Mouse (Mus musculus): Measurements from ENCODE around the gene Dpy30. TPM values are rescaled to one million over a fixed set of nuclear protein-coding genes. Genes with fewer than 3 reads are reported as not detected.

Dpy30 gene
- total RNA-seq, 2 experiments from 2014 or later: 62.3 to 68.4 TPM

- DNase-seq: peak; percentile 89 to 90
- intact Hi-C loops (cut with DNase I): loop anchor here (5.0 kb wide), 1 partner anchor 273 kb away; no protein-coding TSS in a partner anchor
Measured at GRCm38 (mm10) chr17:74295026-74295970, 28.4 kb downstream of the Dpy30 start, which contains the start of gene Memo1. Memo1 (minus strand) TSS chr17:74295521.

GRCm38 (mm10) chr17:74294426-74295025 lies 29.2 kb downstream of the Dpy30 start:
- intact Hi-C loops (cut with DNase I): loop anchor here (5.0 kb wide), 2 partner anchors 47 to 272 kb away; no protein-coding TSS in a partner anchor
- peak; percentile 84 to 90 for DNase-seq

- peak in 1 of 2 experiments; percentile 53 for DNase-seq
- intact Hi-C loops (cut with DNase I): loop anchor here (2.0 to 5.0 kb wide), 2 partner anchors 47 to 99 kb away; no protein-coding TSS in a partner anchor
Measured at GRCm38 (mm10) chr17:74293687-74294425, 29.9 kb downstream of the Dpy30 start.

DNA sequence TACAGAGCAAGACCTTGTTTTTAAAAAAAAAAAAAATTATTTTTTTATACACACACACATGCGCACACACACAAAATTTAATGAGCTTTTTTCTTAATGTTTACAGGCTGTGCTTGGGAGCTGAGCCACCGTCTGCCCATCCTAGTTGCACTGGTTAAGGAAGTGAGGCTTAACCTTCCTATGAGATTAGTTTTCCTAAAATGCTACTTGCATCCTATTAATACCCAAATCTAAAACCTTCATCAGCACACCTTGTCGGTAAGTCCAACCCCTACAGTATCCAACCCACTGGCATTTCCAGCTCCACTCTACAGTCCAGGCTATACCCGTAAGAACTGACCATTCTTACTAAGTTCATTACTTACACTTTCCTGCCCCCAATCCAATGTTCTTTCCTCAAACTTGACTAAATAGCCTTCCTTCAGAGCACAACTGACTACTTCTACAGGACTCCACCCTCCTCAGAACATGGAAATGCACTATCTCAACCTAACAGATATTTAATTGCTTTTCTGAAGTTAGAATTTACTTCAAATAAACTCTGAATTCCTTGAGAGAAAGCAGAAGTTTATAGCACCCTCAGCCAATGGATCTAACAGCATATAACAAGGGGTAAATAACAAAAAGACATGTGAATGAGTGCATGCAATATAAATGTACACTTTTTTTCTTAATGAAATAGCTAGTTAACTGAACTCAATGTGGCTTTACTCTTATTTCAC lies 31.9 kb downstream of the Dpy30 start:
- DNase-seq: no peak
- intact Hi-C loops (cut with DNase I): loop anchor here (2.0 to 5.0 kb wide), 2 partner anchors 44 to 97 kb away; no protein-coding TSS in a partner anchor

DNA sequence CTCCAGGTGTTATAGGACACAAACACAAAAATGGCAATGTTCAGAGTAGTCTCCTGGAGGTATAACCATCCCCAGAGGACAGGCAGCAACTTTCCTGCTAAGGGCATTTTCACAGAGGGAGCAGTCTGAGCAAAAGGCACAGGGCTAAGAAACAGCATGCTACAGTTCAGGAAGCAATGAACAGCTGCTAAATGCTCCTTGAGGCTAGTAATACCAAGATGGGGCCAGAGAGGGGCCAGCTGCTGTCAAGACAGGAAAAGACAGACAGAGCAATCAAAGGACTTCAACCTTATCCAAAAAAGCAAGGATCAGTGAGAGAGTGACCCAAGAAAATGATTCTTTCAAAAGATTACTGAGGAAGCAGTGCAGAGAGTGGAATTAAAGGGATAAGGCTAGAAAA lies 32.9 kb downstream of the Dpy30 start:
- peak in 1 of 2 experiments; percentile 15 for DNase-seq
- intact Hi-C loops (cut with DNase I): loop anchor here (5.0 kb wide), 1 partner anchor 44 kb away; no protein-coding TSS in a partner anchor

GRCm38 (mm10) chr17:74290198-74290597 lies 33.5 kb downstream of the Dpy30 start:
- intact Hi-C loops (cut with DNase I): loop anchor here (5.0 kb wide), 1 partner anchor 43 kb away; no protein-coding TSS in a partner anchor
- no peak for DNase-seq

DNA sequence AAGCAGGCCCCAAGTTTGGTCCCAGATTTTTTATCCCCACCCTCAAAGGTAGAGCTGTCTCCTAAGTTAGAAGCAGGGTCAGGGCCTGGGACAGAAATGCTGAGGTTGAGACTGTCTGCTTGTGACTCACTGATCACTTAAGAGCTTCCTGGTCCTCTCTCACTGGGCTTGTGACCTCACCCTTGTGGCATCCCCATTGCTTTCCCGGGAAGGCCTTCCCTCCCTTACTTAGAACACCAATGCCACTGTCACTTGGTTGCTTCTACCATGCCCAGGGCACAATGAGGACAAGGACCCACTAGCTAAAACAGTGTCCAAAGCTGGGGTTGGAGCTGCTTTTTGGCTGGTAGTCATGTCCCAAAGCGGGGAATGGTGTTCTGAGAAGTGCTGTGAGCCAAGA lies 35.1 kb downstream of the Dpy30 start:
- intact Hi-C loops (cut with DNase I): no loop called here
- peak in 1 of 2 experiments; percentile 39 for DNase-seq

- no peak for DNase-seq
Measured at GRCm38 (mm10) chr17:74286140-74286730, 37.5 kb downstream of the Dpy30 start.

DNA sequence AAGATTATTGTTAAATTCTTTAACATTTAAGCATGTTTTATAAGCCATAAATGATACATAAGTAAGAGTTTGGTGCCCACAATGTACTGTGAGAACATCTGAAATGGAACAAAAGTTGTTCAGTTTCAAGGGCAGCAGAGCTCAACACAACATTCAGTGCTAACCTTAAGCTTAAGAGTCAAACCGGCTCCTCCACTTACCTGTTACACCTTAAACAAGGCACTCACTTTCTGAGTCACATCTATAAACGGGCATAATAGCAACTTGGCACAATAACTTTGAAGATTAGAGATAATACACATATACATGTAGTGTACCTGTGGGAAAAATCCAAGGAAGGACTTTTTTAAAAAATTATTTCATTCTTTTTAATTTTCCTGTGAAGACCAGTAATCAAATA lies 38.0 kb downstream of the Dpy30 start:
- DNase-seq: no peak
- intact Hi-C loops (cut with DNase I): no loop called here

More at GRCm38 (mm10) chr17:74286140-74286730, 37.5 kb downstream of the Dpy30 start:
- intact Hi-C loops (cut with DNase I): no loop called here

GRCm38 (mm10) chr17:74284397-74285115 lies 39.2 kb downstream of the Dpy30 start:
- intact Hi-C loops (cut with DNase I): no loop called here
- DNase-seq: peak; percentile 40 to 43

GRCm38 (mm10) chr17:74282024-74282423 lies 41.7 kb downstream of the Dpy30 start:
- intact Hi-C loops (cut with DNase I): no loop called here
- DNase-seq: no peak

GRCm38 (mm10) chr17:74278966-74279869 lies 44.5 kb downstream of the Dpy30 start:
- intact Hi-C loops (cut with DNase I): no loop called here
- no peak for DNase-seq

DNA sequence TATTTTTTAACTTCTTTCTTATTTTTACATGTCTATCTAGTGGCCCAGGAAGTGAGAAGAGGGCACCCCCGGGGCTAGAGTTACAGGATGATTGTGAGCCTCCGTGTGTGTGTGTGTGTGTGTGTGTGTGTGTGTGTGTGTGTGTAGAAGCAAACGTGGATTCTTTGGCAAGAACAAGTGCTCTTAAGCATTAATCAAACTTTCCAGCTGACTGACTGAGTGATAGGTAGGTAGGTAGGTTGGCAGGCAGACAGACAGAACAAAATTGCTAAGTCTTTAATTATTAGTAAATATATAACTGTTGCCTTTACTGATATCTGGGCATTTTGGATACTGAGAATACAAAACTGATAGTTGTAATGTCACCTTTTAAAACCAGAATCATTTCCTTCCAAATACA lies 49.3 kb downstream of the Dpy30 start:
- intact Hi-C loops (cut with DNase I): no loop called here
- no peak for DNase-seq

DNA sequence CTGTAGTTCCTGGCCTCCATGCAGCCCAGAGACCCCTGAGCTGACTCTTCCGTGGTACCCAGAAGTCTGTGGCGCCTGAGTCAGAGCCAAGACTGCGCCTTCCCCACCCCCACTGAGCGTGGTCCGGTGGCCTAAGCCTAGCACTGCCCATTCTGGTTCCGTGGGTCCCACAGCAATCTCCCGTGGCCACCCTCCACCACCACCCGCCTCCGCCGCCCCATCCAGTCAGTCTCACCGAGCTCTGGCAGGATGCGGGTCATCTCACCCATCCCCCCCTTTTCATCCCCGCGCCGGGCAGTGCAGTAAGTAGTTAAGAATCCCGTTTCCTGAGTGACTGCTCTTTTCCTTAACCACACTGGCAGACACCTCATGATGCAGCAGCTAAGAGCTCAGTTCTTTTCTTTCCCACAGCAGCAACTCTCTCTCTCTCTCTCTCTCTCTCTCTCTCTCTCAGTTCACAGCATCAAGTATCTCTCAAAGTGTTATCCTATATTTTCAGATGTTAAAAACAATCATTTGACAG lies 51.0 kb downstream of the Dpy30 start:
- DNase-seq: no peak
- intact Hi-C loops (cut with DNase I): no loop called here

DNA sequence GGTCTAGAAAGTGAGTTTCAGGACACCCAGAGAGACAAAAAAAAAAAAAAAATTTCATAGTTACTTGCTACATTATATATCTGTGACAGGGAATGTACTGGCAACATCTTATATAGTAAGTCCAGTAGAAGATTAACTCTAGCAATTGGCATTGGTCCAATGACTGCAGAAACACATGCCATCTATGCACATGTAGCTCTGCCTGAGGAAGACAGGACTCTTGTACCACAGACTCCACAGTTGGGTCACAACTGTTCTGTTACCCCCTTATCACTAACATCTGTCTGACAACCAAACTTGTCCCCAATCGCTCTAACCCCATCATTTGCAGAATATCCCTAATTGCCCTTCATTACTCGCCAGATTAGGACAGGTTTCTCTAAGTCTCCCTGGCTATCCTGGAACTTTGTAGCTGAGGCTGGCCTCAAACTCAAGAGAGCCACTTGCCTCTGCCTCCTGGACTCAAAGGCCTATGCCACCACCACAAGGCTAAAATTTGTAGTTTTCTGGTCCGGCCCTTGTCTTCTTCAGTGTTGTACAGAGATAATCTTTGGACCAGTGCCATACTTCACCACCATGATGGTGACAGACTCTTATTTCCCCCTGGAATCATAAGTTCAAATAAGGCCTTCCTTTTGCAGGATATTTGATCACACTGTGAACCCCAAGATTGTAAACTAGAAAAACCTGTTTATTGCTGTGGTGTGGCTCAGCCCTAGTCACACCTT lies 52.0 kb downstream of the Dpy30 start:
- intact Hi-C loops (cut with DNase I): no loop called here
- no peak for DNase-seq

GRCm38 (mm10) chr17:74270205-74270604 lies 53.5 kb downstream of the Dpy30 start:
- DNase-seq: no peak

More at GRCm38 (mm10) chr17:74270205-74270604, 53.5 kb downstream of the Dpy30 start:
- intact Hi-C loops (cut with DNase I): no loop called here
